Mouse (Mus musculus) liver, embryonic 14.5 days (tissue): Measurements from ENCODE around the gene Nuf2.

Experiments used
- CTCF ChIP-seq: IDR thresholded peaks from 2 replicates; pipeline ENCODE4 v1.5.1; 2016; ENCODE audit warnings: antibody characterized with exemption, low read depth, control low read depth
- EP300 ChIP-seq: IDR thresholded peaks from 2 replicates; pipeline ENCODE4 v1.6.1; 2016; ENCODE audit warnings: antibody characterized with exemption, low read depth

DNA sequence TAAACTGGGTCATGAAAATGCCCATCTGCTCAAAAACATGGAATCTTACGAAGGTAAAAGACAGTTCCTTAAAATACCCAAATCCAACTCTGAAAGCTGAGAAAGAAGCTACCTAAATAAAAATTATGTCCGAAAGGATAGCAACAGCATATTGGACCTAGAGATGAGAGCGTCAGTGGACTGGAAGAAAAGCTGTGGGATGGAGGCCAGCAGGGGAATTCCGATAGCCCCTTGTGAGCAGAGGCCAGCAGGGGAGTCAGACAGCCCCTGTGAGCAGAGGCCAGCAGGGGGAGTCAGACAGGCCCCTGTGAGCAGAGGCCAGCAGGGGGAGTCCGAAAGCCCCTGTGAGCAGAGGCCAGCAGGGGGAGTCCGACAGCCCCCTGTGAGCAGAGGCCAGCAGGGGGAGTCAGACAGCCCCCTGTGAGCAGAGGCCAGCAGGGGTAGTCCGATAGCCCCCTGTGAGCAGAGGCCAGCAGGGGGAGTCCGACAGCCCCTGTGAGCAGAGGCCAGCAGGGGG lies 13.8 kb downstream of the Nuf2 start:
- TF ChIP-seq CTCF = peak; percentile 58
- TF ChIP-seq EP300 = no peak
